Comparison of ENCODE assay signal across 7 mouse cellular contexts in the genomic region with DNA sequence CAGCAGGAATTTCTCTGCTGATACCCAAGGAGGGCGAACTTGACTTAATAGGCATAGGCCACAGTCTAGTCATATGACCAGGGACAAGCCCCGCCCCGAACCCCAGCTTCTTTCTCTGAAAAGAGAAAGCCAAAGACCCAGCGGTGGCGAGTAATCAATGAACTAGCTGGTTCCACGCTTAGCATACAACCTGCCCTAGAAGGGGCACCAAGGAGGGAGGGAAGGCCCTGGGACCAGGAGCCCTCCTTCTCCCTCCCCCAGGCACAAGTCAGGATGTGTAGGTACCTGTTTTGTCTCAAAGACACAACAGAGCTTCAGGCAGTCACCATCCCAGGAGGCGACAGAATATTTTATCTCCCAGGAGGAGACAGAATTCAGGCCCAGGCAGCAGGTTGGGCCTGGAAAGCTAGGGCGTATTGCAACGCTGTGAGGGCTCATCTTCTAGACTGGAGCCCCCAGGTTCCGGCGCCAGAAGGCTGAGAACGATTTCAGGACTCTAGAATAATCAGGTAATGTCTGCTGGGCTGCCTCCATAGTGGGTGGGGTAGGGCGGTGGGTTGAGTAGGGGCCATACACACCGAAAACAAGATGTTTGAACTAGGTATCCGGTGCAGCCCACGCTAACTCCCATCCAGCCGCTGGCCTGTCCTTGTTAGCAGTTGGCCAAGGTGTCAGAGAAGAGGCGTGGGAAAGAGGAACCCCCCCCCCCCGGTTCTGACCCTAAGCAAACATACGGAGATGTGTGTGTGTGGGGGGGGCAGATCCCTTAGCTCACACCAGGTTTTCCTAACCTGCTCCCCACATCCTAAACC. TPM values are rescaled to one million over a fixed set of nuclear protein-coding genes. Genes with fewer than 3 reads are reported as not detected.
DNase-seq lines count a peak whose midpoint lies in the region; ATAC-seq and TF ChIP-seq lines count a peak whose summit lies in the region.

A gene (plus strand): TSS at position 117 of the 812 bp plus-strand sequence.

- H3K27ac ChIP-seq in bone marrow macrophage, adult 2 months (ENCODE audit: insufficient read depth, low read depth, low read length), result peak within 1 kb of the TSS; percentile 48
- H3K27ac ChIP-seq in hindbrain, embryonic 15.5 days (replicated peaks), result peak within 1 kb of the TSS; percentile 84
- H3K27ac ChIP-seq in midbrain, embryonic 11.5 days (ENCODE audit: low read depth, low read length), result peak within 1 kb of the TSS; percentile 90

- peaks cover 7% of the 10 kb centered on the region for H3K36me3 ChIP-seq in hindbrain, embryonic 15.5 days
- H3K36me3 ChIP-seq in midbrain, embryonic 11.5 days (ENCODE audit: control insufficient read depth, insufficient read depth, low read length), result no peaks in the 10 kb centered on the region

- TF ChIP-seq POLR2A in bone marrow macrophage, adult 2 months (IDR thresholded peaks at IDR 0.05; ENCODE audit: borderline replicate concordance, low read depth, low read length), result no peak

- no peak for TF ChIP-seq CTCF in bone marrow macrophage, adult 2 months (IDR thresholded peaks at IDR 0.05; ENCODE audit: low read depth, low read length)

- peak within 1 kb of the TSS; percentile 82 for H3K4me3 ChIP-seq in bone marrow macrophage, adult 2 months (ENCODE audit: insufficient read depth, low read length)
- H3K4me3 ChIP-seq in hindbrain, embryonic 15.5 days, result peak within 1 kb of the TSS; percentile 98
- H3K4me3 ChIP-seq in midbrain, embryonic 11.5 days (ENCODE audit: low read depth, low read length), result peak within 1 kb of the TSS; percentile 100

- intact Hi-C loops in left cerebral cortex, postnatal 25 days (cut with DNase I), result loop anchor here (2.0 kb wide), 1 partner anchor 22 kb away; no protein-coding TSS in a partner anchor

- peak; percentile 46 for DNase-seq in MN1 (ENCODE audit: low spot score)
- no peak for DNase-seq in gastrocnemius, adult 18-20 months (ENCODE audit: low spot score)
- DNase-seq in left cerebral cortex, postnatal 25 days (ENCODE audit: low spot score in 2 of 2), result peak in 1 of 2 experiments; percentile 54
- peak; percentile 88 for DNase-seq in midbrain, embryonic 11.5 days (ENCODE audit: low spot score, missing footprints)
- peak; percentile 57 for DNase-seq in thymus, postnatal 14 days

- peaks cover 37% of the 10 kb centered on the region for H3K4me1 ChIP-seq in bone marrow macrophage, adult 2 months (ENCODE audit: control insufficient read depth, insufficient read depth, low read length)
- peaks cover 50% of the 10 kb centered on the region for H3K4me1 ChIP-seq in hindbrain, embryonic 15.5 days (replicated peaks)
- peaks cover 27% of the 10 kb centered on the region for H3K4me1 ChIP-seq in midbrain, embryonic 11.5 days (ENCODE audit: control insufficient read depth, insufficient read depth, low read length)

- 9% methylated on average over 20 of the region's 20 CpGs for WGBS in hindbrain, embryonic 15.5 days
- WGBS in midbrain, embryonic 11.5 days, result 9% methylated on average over 20 of the region's 20 CpGs

- H3K9me3 ChIP-seq in hindbrain, embryonic 15.5 days, result no peaks in the 10 kb centered on the region
- no peaks in the 10 kb centered on the region for H3K9me3 ChIP-seq in midbrain, embryonic 11.5 days (ENCODE audit: control insufficient read depth, low read length)

- ATAC-seq in hindbrain, embryonic 15.5 days (ENCODE audit: low FRiP score, low read depth), result peak; percentile 12; the same call in 1 of the 2 replicates
- ATAC-seq in midbrain, embryonic 11.5 days (ENCODE audit: low FRiP score), result no peak

- peak within 1 kb of the TSS; percentile 91 for H3K4me2 ChIP-seq in hindbrain, embryonic 15.5 days
- peak within 1 kb of the TSS; percentile 93 for H3K4me2 ChIP-seq in midbrain, embryonic 11.5 days

- H3K27me3 ChIP-seq in hindbrain, embryonic 15.5 days, result no peaks in the 10 kb centered on the region
- no peaks in the 10 kb centered on the region for H3K27me3 ChIP-seq in midbrain, embryonic 11.5 days (ENCODE audit: control insufficient read depth, insufficient read depth, low read length)

- peak within 1 kb of the TSS; percentile 98 for H3K9ac ChIP-seq in hindbrain, embryonic 15.5 days
- H3K9ac ChIP-seq in midbrain, embryonic 11.5 days (ENCODE audit: low read length), result peak within 1 kb of the TSS; percentile 100

RNA-seq across cellular contexts. Expression of the gene that starts here (rescaled TPM):
- 46.8 and 58.4 TPM in 2 replicates for polyA plus RNA-seq in bone marrow macrophage, adult 2 months (2012; ENCODE audit: insufficient read depth, insufficient read length, missing spikeins)
- 10 to 100 TPM; 47.0 to 51.4 TPM for total RNA-seq in gastrocnemius, adult 18-20 months (2021)
- 62.5 and 65.9 TPM in 2 replicates for polyA plus RNA-seq in hindbrain, embryonic 15.5 days (2015; fragmentation: Nextera tagmentation; extraction: Ambion mirVana)
- total RNA-seq in left cerebral cortex, postnatal 25 days (2021), result 10 to 100 TPM; 85.2 to 90.1 TPM
- 39.9 and 45.6 TPM in 2 replicates for polyA plus RNA-seq in midbrain, embryonic 11.5 days (2014; fragmentation: Nextera tagmentation; extraction: Ambion mirVana)
